Mouse (Mus musculus): ENCODE data around the gene Srek1. TPM values are rescaled to one million over a fixed set of nuclear protein-coding genes. Genes with fewer than 3 reads are reported as not detected.

Srek1 gene
- polyA plus RNA-seq (2015; fragmentation: Nextera tagmentation; extraction: Ambion mirVana), result 42.3 and 45.0 TPM in 2 replicates

GRCm38 (mm10) chr13:103774119-103774757 is at the start of gene Srek1:
Srek1 (minus strand) TSS chr13:103774608.
- H3K4me3 ChIP-seq (ENCODE audit: low read length), result peak within 1 kb of the TSS; percentile 77
- no peaks in the 10 kb centered on the region for H3K27me3 ChIP-seq (ENCODE audit: control insufficient read depth, insufficient read depth, low read length)
- H3K36me3 ChIP-seq (ENCODE audit: control insufficient read depth, insufficient read depth), result no peaks in the 10 kb centered on the region
- WGBS, result under 1% methylated on average over 81 of the region's 81 CpGs
- peak within 1 kb of the TSS; percentile 67 for H3K4me2 ChIP-seq (ENCODE audit: low read depth, low read length)
- peak; percentile 95 for ATAC-seq (replicated peaks; ENCODE audit: extremely low read depth, insufficient read depth, low FRiP score)
- H3K9me3 ChIP-seq (replicated peaks; ENCODE audit: control insufficient read depth, low read length), result no peaks in the 10 kb centered on the region
- peak within 1 kb of the TSS; percentile 99 for H3K27ac ChIP-seq (ENCODE audit: low read length)
- H3K4me1 ChIP-seq (ENCODE audit: control insufficient read depth, insufficient read depth, low read length), result peaks cover 17% of the 10 kb centered on the region
- H3K9ac ChIP-seq (ENCODE audit: low read length), result peak within 1 kb of the TSS; percentile 89

- no peak overlapping the region for H3K9ac ChIP-seq (ENCODE audit: low read length)
- WGBS, result 73% methylated on average over 1 of the region's 1 CpGs
- H3K36me3 ChIP-seq (ENCODE audit: control insufficient read depth, insufficient read depth), result peaks cover 14% of the 10 kb centered on the region
- no peaks in the 10 kb centered on the region for H3K4me1 ChIP-seq (ENCODE audit: control insufficient read depth, insufficient read depth, low read length)
- no peak for ATAC-seq (replicated peaks; ENCODE audit: extremely low read depth, insufficient read depth, low FRiP score)
- H3K27me3 ChIP-seq (ENCODE audit: control insufficient read depth, insufficient read depth, low read length), result no peaks in the 10 kb centered on the region
- no peak overlapping the region for H3K4me2 ChIP-seq (ENCODE audit: low read depth, low read length)
- no peaks in the 10 kb centered on the region for H3K9me3 ChIP-seq (replicated peaks; ENCODE audit: control insufficient read depth, low read length)
- H3K4me3 ChIP-seq (ENCODE audit: low read length), result no peak overlapping the region
- H3K27ac ChIP-seq (ENCODE audit: low read length), result no peak overlapping the region
These were observed 47.9 kb upstream of the Srek1 start for GRCm38 (mm10) chr13:103822270-103822669.

- no peak for ATAC-seq (replicated peaks; ENCODE audit: extremely low read depth, insufficient read depth, low FRiP score)
- no peaks in the 10 kb centered on the region for H3K27me3 ChIP-seq (ENCODE audit: control insufficient read depth, insufficient read depth, low read length)
- no peak overlapping the region for H3K4me2 ChIP-seq (ENCODE audit: low read depth, low read length)
- peaks cover 11% of the 10 kb centered on the region; the same call in 1 of the 2 replicates for H3K36me3 ChIP-seq (ENCODE audit: control insufficient read depth, insufficient read depth)
- no peak overlapping the region for H3K27ac ChIP-seq (ENCODE audit: low read length)
- H3K4me1 ChIP-seq (ENCODE audit: control insufficient read depth, insufficient read depth, low read length), result no peaks in the 10 kb centered on the region
- 44% methylated on average over 5 of the region's 5 CpGs for WGBS
- H3K9me3 ChIP-seq (replicated peaks; ENCODE audit: control insufficient read depth, low read length), result no peaks in the 10 kb centered on the region
- no peak overlapping the region for H3K9ac ChIP-seq (ENCODE audit: low read length)
- no peak overlapping the region for H3K4me3 ChIP-seq (ENCODE audit: low read length)
These were observed 45.0 kb upstream of the Srek1 start for GRCm38 (mm10) chr13:103819377-103819776.

GRCm38 (mm10) chr13:103817935-103818334 is 43.5 kb upstream of the Srek1 start:
- H3K27ac ChIP-seq (ENCODE audit: low read length), result no peak overlapping the region
- 97% methylated on average over 3 of the region's 3 CpGs for WGBS
- ATAC-seq (replicated peaks; ENCODE audit: extremely low read depth, insufficient read depth, low FRiP score), result no peak
- no peaks in the 10 kb centered on the region for H3K9me3 ChIP-seq (replicated peaks; ENCODE audit: control insufficient read depth, low read length)
- peaks cover 11% of the 10 kb centered on the region; the same call in 1 of the 2 replicates for H3K36me3 ChIP-seq (ENCODE audit: control insufficient read depth, insufficient read depth)
- H3K4me2 ChIP-seq (ENCODE audit: low read depth, low read length), result no peak overlapping the region
- H3K27me3 ChIP-seq (ENCODE audit: control insufficient read depth, insufficient read depth, low read length), result no peaks in the 10 kb centered on the region
- H3K4me1 ChIP-seq (ENCODE audit: control insufficient read depth, insufficient read depth, low read length), result no peaks in the 10 kb centered on the region
- no peak overlapping the region for H3K4me3 ChIP-seq (ENCODE audit: low read length)
- no peak overlapping the region for H3K9ac ChIP-seq (ENCODE audit: low read length)

GRCm38 (mm10) chr13:103807464-103807863 is 33.1 kb upstream of the Srek1 start:
- no peak overlapping the region for H3K9ac ChIP-seq (ENCODE audit: low read length)
- H3K4me1 ChIP-seq (ENCODE audit: control insufficient read depth, insufficient read depth, low read length), result peaks cover 8% of the 10 kb centered on the region
- no peak overlapping the region for H3K4me3 ChIP-seq (ENCODE audit: low read length)
- no peak for ATAC-seq (replicated peaks; ENCODE audit: extremely low read depth, insufficient read depth, low FRiP score)
- no peaks in the 10 kb centered on the region for H3K27me3 ChIP-seq (ENCODE audit: control insufficient read depth, insufficient read depth, low read length)
- H3K4me2 ChIP-seq (ENCODE audit: low read depth, low read length), result no peak overlapping the region
- WGBS, result 46% methylated on average over 5 of the region's 5 CpGs
- no peak overlapping the region for H3K27ac ChIP-seq (ENCODE audit: low read length)
- H3K9me3 ChIP-seq (replicated peaks; ENCODE audit: control insufficient read depth, low read length), result no peaks in the 10 kb centered on the region
- H3K36me3 ChIP-seq (ENCODE audit: control insufficient read depth, insufficient read depth), result peaks cover under 1% of the 10 kb centered on the region; the same call in 1 of the 2 replicates

- 45% methylated on average over 6 of the region's 6 CpGs for WGBS
- peak overlapping the region; percentile 29; the same call in 1 of the 2 replicates for H3K27ac ChIP-seq (ENCODE audit: low read length)
- ATAC-seq (replicated peaks; ENCODE audit: extremely low read depth, insufficient read depth, low FRiP score), result peak; percentile 45; the same call in 1 of the 2 replicates
These were observed 31.9 kb upstream of the Srek1 start for GRCm38 (mm10) chr13:103806210-103806851.

GRCm38 (mm10) chr13:103803721-103804120 is 29.3 kb upstream of the Srek1 start:
- Histone ChIP-seq H3K9ac (ENCODE audit: low read length) (no peak overlapping the region), H3K36me3 (ENCODE audit: control insufficient read depth, insufficient read depth) (no peaks in the 10 kb centered on the region), H3K9me3 (replicated peaks; ENCODE audit: control insufficient read depth, low read length) (no peaks in the 10 kb centered on the region), H3K27ac (ENCODE audit: low read length) (no peak overlapping the region), H3K4me3 (ENCODE audit: low read length) (no peak overlapping the region), H3K27me3 (ENCODE audit: control insufficient read depth, insufficient read depth, low read length) (no peaks in the 10 kb centered on the region), H3K4me1 (ENCODE audit: control insufficient read depth, insufficient read depth, low read length) (peaks cover 8% of the 10 kb centered on the region), H3K4me2 (ENCODE audit: low read depth, low read length) (no peak overlapping the region)
- WGBS, result 77% methylated on average over 5 of the region's 5 CpGs
- ATAC-seq (replicated peaks; ENCODE audit: extremely low read depth, insufficient read depth, low FRiP score), result no peak

More at GRCm38 (mm10) chr13:103806210-103806851, 31.9 kb upstream of the Srek1 start:
- Histone ChIP-seq H3K36me3 (ENCODE audit: control insufficient read depth, insufficient read depth) (no peaks in the 10 kb centered on the region), H3K4me3 (ENCODE audit: low read length) (no peak overlapping the region), H3K4me2 (ENCODE audit: low read depth, low read length) (no peak overlapping the region), H3K4me1 (ENCODE audit: control insufficient read depth, insufficient read depth, low read length) (peaks cover 8% of the 10 kb centered on the region), H3K27me3 (ENCODE audit: control insufficient read depth, insufficient read depth, low read length) (no peaks in the 10 kb centered on the region), H3K9ac (ENCODE audit: low read length) (no peak overlapping the region), H3K9me3 (replicated peaks; ENCODE audit: control insufficient read depth, low read length) (no peaks in the 10 kb centered on the region)

- ATAC-seq (replicated peaks; ENCODE audit: extremely low read depth, insufficient read depth, low FRiP score), result no peak
- H3K4me2 ChIP-seq (ENCODE audit: low read depth, low read length), result no peak overlapping the region
- H3K36me3 ChIP-seq (ENCODE audit: control insufficient read depth, insufficient read depth), result no peaks in the 10 kb centered on the region
- H3K9me3 ChIP-seq (replicated peaks; ENCODE audit: control insufficient read depth, low read length), result no peaks in the 10 kb centered on the region
- no peak overlapping the region for H3K4me3 ChIP-seq (ENCODE audit: low read length)
- 82% methylated on average over 1 of the region's 1 CpGs for WGBS
- no peak overlapping the region for H3K27ac ChIP-seq (ENCODE audit: low read length)
- H3K27me3 ChIP-seq (ENCODE audit: control insufficient read depth, insufficient read depth, low read length), result no peaks in the 10 kb centered on the region
- no peak overlapping the region for H3K9ac ChIP-seq (ENCODE audit: low read length)
- 0 out of 2 replicates have a peak, but pooled peaks cover under 1% of the 10 kb centered on the region for H3K4me1 ChIP-seq (ENCODE audit: control insufficient read depth, insufficient read depth, low read length)
These were observed 26.6 kb upstream of the Srek1 start for GRCm38 (mm10) chr13:103801021-103801420.
